Mouse (Mus musculus) spleen, adult 2 months (tissue): ENCODE data around the gene Unk.

Source experiments
- CTCF ChIP-seq: fragments of 200-500 bp; IDR thresholded peaks from 2 replicates; pipeline ENCODE4 v1.5.1; 2011; ENCODE audit warnings: mild to moderate bottlenecking, inconsistent platforms; ENCODE audit not compliant: insufficient read depth, insufficient read length, insufficient replicate concordance; ENCODE audit errors: extremely low read depth
- POLR2A ChIP-seq: fragments of 200-500 bp; IDR thresholded peaks from 2 replicates; pipeline ENCODE4 v1.6.1; 2011; ENCODE audit warnings: low read depth, low read length, inconsistent platforms

DNA sequence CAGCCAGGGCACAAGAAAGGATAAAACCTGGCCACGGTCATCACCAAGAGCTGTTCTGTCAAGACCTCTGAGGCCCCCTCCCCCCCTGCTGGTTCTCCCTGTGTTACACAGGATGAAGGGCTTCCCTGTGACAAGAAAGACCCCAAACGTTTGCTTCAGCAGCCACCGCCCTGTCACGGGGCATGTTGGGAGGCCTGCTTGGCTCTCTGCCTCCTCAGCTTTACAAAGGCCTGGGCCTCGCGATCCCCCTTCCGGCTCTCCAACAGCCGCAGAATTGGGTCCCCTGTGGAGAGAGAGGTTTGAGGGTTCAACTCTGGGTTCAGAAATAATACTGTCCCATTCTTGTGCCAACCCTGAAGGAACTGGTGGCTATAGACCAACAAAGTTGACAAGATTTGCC is 32.4 kb downstream of the Unk start:
- TF ChIP-seq CTCF (no peak), POLR2A (no peak)
